Mouse (Mus musculus) forebrain, postnatal 0 days (tissue): ENCODE measurements around the gene Cntnap2. TPM values are rescaled to one million over a fixed set of nuclear protein-coding genes. Genes with fewer than 3 reads are reported as not detected.
A peak's percentile ranks its signal among the peaks of the same experiment; 100 is the strongest.

Experiments used
- ATAC-seq: fragments of 200-750 bp; cut with Nextera tagmentation; 2 replicates; pipeline ENCODE4 v1.8.0; 2017; ENCODE audit warnings: mild to moderate bottlenecking, moderate library complexity
- DNase-seq: peaks from one replicate; pipeline ENCODE4 v3.0.0-alpha.2; 2015
- H3K27ac ChIP-seq: fragments of 300-500 bp; sonication (generic); 2 replicates; pipeline ENCODE4 v1.5.1; 2014; ENCODE audit warnings: low read depth, mild to moderate bottlenecking, antibody characterized with exemption, low read length, moderate library complexity, mixed read lengths
- H3K27me3 ChIP-seq: fragments of 300-500 bp; sonication (generic); 2 replicates; pipeline ENCODE4 v1.6.1; 2014; ENCODE audit warnings: mild to moderate bottlenecking, low read length, mixed read lengths; ENCODE audit not compliant: insufficient read depth
- H3K36me3 ChIP-seq: fragments of 300-500 bp; sonication (generic); 2 replicates; pipeline ENCODE4 v1.6.1; 2014; ENCODE audit warnings: mild to moderate bottlenecking, moderate library complexity; ENCODE audit not compliant: insufficient read depth
- H3K4me1 ChIP-seq: fragments of 300-500 bp; sonication (generic); 2 replicates; pipeline ENCODE4 v1.6.1; 2014; ENCODE audit warnings: antibody characterized with exemption; ENCODE audit not compliant: insufficient read depth
- H3K4me2 ChIP-seq: fragments of 300-500 bp; sonication (generic); 2 replicates; pipeline ENCODE4 v1.6.1; 2014; ENCODE audit warnings: low read depth, mild to moderate bottlenecking, moderate library complexity
- H3K4me3 ChIP-seq: fragments of 300-500 bp; sonication (generic); 2 replicates; pipeline ENCODE4 v1.5.1; 2014; ENCODE audit warnings: low read depth, low read length, mixed read lengths
- H3K9ac ChIP-seq: fragments of 300-500 bp; sonication (generic); 2 replicates; pipeline ENCODE4 v1.6.1; 2014; ENCODE audit warnings: mild to moderate bottlenecking
- H3K9me3 ChIP-seq: fragments of 300-500 bp; sonication (generic); 2 replicates; pipeline ENCODE4 v1.6.1; 2016; ENCODE audit warnings: low read length
- CTCF ChIP-seq: sonication (generic); IDR thresholded peaks from 2 replicates; pipeline ENCODE4 v1.5.1; 2016; ENCODE audit warnings: antibody characterized with exemption, control low read depth, low read depth
- WGBS: fragments of 180-500 bp; shearing (Covaris S2); extraction: QIAGEN DNeasy Blood & Tissue Kit; methylation state at CpG from one replicate; pipeline ENCODE4 v1.1.7; 2014; 5-methylcytosine and 5-hydroxymethylcytosine counted together
- polyA plus RNA-seq: library from polyadenylated mRNA; unstranded; fragments of >200 nt; fragmentation: Nextera tagmentation; extraction: Ambion mirVana; gene quantifications from 2 replicates; pipeline ENCODE4 v1.2.1, GENCODE M21; 2015
- total RNA-seq: library from RNA; depleted of rRNA; stranded (reverse); fragments of >200 nt; gene quantifications from 2 replicates; pipeline ENCODE4 v1.2.3, GENCODE M21; 2014

The Cntnap2 gene
- total and polyA plus RNA-seq, 2 experiments from 2014 or later = 50.2 to 107 TPM

DNA sequence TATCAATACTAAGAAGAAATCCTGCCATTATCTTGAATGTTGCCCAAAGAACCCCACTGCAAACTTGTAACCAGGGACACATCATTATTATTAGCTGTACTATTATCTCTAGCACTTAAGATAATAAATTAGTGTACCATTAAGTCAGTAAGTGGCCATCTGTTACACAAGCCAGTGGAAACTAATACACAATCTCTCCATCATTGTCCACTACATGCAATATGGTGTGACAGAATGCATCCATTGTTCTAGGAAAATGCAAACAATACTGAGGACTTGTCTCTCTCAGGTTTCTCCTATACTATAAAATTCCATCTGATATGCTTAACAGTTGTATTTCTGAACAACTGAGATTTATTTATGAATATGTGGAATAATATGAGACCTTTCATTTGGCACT is 1355.0 kb downstream of the Cntnap2 start:
- H3K4me1 ChIP-seq = no peaks in the 10 kb centered on the region
- no peak overlapping the region for H3K27ac ChIP-seq
- H3K4me2 ChIP-seq = no peak overlapping the region
- H3K4me3 ChIP-seq = no peak overlapping the region
- H3K9ac ChIP-seq = no peak overlapping the region
- H3K27me3 ChIP-seq = no peaks in the 10 kb centered on the region
- ATAC-seq = no peak
- H3K36me3 ChIP-seq = no peaks in the 10 kb centered on the region
- DNase-seq = no peak
- TF ChIP-seq CTCF = no peak
- H3K9me3 ChIP-seq = no peaks in the 10 kb centered on the region

GRCm38 (mm10) chr6:46414562-46414961 is 1355.4 kb downstream of the Cntnap2 start:
- ATAC-seq (no peak), DNase-seq (no peak)
- no peaks in the 10 kb centered on the region for H3K4me1 ChIP-seq
- no peak for TF ChIP-seq CTCF
- no peaks in the 10 kb centered on the region for H3K36me3 ChIP-seq
- WGBS = 92% methylated on average over 4 of the region's 4 CpGs
- no peak overlapping the region for H3K27ac ChIP-seq
- no peak overlapping the region for H3K9ac ChIP-seq
- no peaks in the 10 kb centered on the region for H3K9me3 ChIP-seq
- H3K27me3 ChIP-seq = no peaks in the 10 kb centered on the region
- no peak overlapping the region for H3K4me3 ChIP-seq
- H3K4me2 ChIP-seq = no peak overlapping the region

- Histone ChIP-seq H3K27me3 (no peaks in the 10 kb centered on the region), H3K27ac (no peak overlapping the region), H3K4me3 (no peak overlapping the region), H3K9ac (no peak overlapping the region), H3K4me2 (no peak overlapping the region), H3K36me3 (no peaks in the 10 kb centered on the region), H3K4me1 (no peaks in the 10 kb centered on the region), H3K9me3 (no peaks in the 10 kb centered on the region)
- peak; percentile 7 for DNase-seq
- peak; percentile 12; the same call in 1 of the 2 replicates for ATAC-seq
- TF ChIP-seq CTCF = no peak
Measured at GRCm38 (mm10) chr6:46419827-46420226, 1360.7 kb downstream of the Cntnap2 start.

- TF ChIP-seq CTCF = no peak
- Histone ChIP-seq H3K27ac (no peak overlapping the region), H3K36me3 (no peaks in the 10 kb centered on the region), H3K27me3 (no peaks in the 10 kb centered on the region), H3K4me1 (no peaks in the 10 kb centered on the region), H3K9me3 (no peaks in the 10 kb centered on the region), H3K9ac (no peak overlapping the region), H3K4me3 (no peak overlapping the region), H3K4me2 (no peak overlapping the region)
- DNase-seq = no peak
- ATAC-seq = no peak
Measured at GRCm38 (mm10) chr6:46420349-46420748, 1361.2 kb downstream of the Cntnap2 start.

DNA sequence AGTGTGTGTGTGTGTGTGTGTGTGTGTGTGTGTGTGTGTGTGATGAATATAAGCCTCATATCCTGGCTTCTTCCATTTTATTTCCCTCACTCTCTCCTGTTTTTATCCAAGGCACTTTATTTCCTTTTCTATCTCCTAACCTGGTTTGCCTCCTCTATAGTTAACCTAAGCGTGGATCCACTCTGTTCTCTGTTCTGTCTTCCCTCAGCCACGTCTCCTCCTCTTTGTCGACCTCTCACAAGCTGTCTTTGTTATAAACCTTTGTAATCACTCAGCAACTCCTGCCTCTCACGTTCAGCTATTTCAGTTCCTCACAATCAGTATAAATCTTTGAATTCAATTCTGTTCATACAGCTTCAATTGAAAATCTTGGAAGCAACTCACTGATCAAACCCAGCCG is 1369.1 kb downstream of the Cntnap2 start:
- no peak overlapping the region for H3K27ac ChIP-seq
- DNase-seq = no peak
- no peak for TF ChIP-seq CTCF

DNA sequence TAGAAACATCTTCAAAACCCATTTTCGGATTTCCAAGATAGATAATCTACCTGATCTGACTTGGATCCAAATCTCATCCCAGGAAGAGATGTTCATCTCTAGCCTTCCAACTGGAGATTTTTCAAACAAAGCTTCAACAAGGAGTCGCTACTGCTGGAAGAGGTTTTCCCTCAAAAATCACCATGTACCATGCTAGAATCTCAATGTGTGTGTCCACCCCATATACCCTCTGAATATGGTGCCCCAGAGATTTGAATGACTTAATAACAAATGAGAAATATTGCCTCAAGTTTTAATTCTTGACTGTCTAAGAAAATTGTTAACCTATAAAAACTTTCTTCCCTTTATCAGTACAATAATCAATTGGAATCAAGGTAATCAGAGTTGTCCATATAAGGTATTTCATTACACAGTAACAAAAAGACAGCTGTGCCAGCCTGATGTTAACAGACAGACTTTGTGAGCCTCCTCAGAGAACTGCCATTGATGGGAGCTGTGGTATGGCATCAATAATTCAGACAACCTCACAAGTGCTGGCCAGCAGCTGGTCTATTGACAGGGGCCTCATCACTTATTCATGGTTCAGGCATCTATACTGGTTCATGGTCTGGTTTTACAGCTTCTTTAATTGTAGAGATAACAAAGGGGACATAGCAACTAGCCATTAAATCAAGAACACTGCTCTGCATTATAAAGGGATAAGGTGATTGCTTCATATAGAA is 1391.9 kb downstream of the Cntnap2 start:
- WGBS = 88% methylated on average over 2 of the region's 2 CpGs
- Histone ChIP-seq H3K9me3 (no peaks in the 10 kb centered on the region), H3K27ac (no peak overlapping the region), H3K4me2 (no peak overlapping the region), H3K4me3 (no peak overlapping the region), H3K9ac (no peak overlapping the region), H3K4me1 (no peaks in the 10 kb centered on the region), H3K27me3 (no peaks in the 10 kb centered on the region), H3K36me3 (no peaks in the 10 kb centered on the region)
- DNase-seq (no peak), ATAC-seq (no peak)
- no peak for TF ChIP-seq CTCF

More for the DNA sequence above, 1369.1 kb downstream of the Cntnap2 start:
- Histone ChIP-seq H3K4me2 (no peak overlapping the region), H3K9me3 (no peaks in the 10 kb centered on the region), H3K4me3 (no peak overlapping the region), H3K4me1 (no peaks in the 10 kb centered on the region), H3K9ac (no peak overlapping the region), H3K27me3 (no peaks in the 10 kb centered on the region), H3K36me3 (no peaks in the 10 kb centered on the region)
- 34% methylated on average over 5 of the region's 5 CpGs for WGBS
- no peak for ATAC-seq

- WGBS = 65% methylated on average over 4 of the region's 4 CpGs
- Histone ChIP-seq H3K36me3 (no peaks in the 10 kb centered on the region), H3K9ac (no peak overlapping the region), H3K4me1 (no peaks in the 10 kb centered on the region), H3K9me3 (no peaks in the 10 kb centered on the region), H3K27ac (no peak overlapping the region), H3K4me2 (no peak overlapping the region), H3K4me3 (no peak overlapping the region), H3K27me3 (no peaks in the 10 kb centered on the region)
- no peak for DNase-seq
- no peak for TF ChIP-seq CTCF
- no peak for ATAC-seq
Measured at GRCm38 (mm10) chr6:46472683-46473082, 1413.5 kb downstream of the Cntnap2 start.
